Mouse (Mus musculus) heart, postnatal 36 days (tissue): ENCODE data around the gene Bglap3. TPM values are rescaled to one million over a fixed set of nuclear protein-coding genes. Genes with fewer than 3 reads are reported as not detected.
A peak's percentile ranks its signal among the peaks of the same experiment; 100 is the strongest.
"Not testable (repeated sequence)": the region's sequence is repeated elsewhere in the genome, so short reads cannot be mapped to it uniquely, and the experiment has no call there.

Experiments
- DNase-seq, 2 experiments: peaks; one replicate each; pipeline ENCODE4 v3.0.0; 2021 to 2022
- intact Hi-C: fragments of 180-260 bp; cut with DNase I; formaldehyde crosslinking; loops from one replicate; pipeline ENCODE4 v1.15.1; 2025
- total RNA-seq, 2 experiments: library from RNA; stranded (reverse); gene quantifications; 2 replicates each; pipeline ENCODE4 v1.2.3; 2021

Bglap3 gene
- total RNA-seq, 2 experiments from 2014 or later = not detected

- intact Hi-C loops, DNase-seq: not testable (repeated sequence)
Measured at GRCm38 (mm10) chr3:88381389-88382315, 9.1 kb upstream of the Bglap3 start.

DNA sequence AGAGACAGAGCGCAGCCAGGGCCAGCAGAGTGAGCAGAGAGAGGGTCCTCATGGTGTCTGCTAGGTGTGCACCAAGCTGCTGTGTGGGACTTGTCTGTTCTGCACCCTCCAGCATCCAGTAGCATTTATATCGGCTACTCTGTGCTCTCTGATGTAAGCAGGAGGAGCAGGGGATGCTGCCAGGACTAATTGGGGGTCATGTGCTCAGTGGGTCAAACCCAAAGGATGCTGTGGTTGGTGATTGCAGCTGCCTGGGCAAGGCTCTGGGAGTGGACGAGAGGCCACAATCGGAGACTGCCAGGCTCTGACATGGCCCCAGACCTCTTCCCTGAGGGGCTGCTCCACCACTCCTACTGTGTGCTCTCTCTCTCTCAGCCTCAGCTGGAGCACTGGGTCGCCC, 6.1 kb upstream of the Bglap3 start, which contains the start of gene Bglap2:
Bglap2 (minus strand) TSS at position 101 of the 400 bp plus-strand sequence.
- DNase-seq, intact Hi-C loops: not testable (repeated sequence)

- DNase-seq, intact Hi-C loops: not testable (repeated sequence)
Measured at GRCm38 (mm10) chr3:88376644-88377043, 4.1 kb upstream of the Bglap3 start.

GRCm38 (mm10) chr3:88375750-88376626, 3.4 kb upstream of the Bglap3 start:
- DNase-seq, intact Hi-C loops: not testable (repeated sequence)

DNA sequence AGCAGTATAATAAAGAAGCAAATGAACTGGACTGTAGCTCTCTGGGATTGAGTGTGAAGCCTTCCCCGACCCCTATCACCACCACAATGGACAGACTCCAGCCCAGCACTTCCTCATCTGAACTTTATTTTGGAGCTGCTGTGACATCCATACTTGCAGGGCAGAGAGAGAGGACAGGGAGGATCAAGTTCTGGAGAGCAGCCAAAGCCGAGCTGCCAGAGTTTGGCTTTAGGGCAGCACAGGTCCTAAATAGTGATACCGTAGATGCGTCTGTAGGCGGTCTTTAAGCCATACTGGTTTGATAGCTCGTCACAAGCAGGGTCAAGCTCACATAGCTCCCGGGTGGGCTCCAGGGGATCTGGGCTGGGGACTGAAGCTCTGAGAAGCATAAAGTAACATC, 4.0 kb downstream of the Bglap3 start:
- intact Hi-C loops, DNase-seq: not testable (repeated sequence)

- DNase-seq, intact Hi-C loops: not testable (repeated sequence)
Measured at GRCm38 (mm10) chr3:88367517-88367916, 5.0 kb downstream of the Bglap3 start.

- intact Hi-C loops = not testable (repeated sequence)
- peak in 1 of 2 experiments; percentile 19 for DNase-seq
Measured at GRCm38 (mm10) chr3:88366830-88367428, 5.6 kb downstream of the Bglap3 start.

GRCm38 (mm10) chr3:88365705-88366361, 6.7 kb downstream of the Bglap3 start:
- DNase-seq = no peak
- intact Hi-C loops = no loop called here

DNA sequence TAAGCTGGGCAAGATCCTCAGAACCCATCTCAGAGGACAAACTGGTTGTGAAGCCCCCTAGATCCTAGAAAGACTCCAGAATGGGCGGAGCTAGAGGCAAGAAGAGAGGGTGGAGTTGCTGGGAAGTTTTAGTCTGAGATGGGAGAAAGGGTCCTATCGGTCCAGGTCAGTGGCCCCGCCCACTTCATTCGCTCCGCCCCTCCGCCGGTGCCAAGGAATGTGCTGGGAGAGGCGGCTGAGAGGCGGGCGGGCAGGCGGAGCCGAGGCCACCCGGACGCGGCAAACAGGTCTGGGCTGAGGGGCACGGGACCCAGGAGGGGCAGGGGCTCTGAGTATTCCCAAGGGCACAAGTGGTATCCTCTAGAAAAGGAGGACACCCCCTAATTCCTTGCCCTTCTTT, 8.2 kb downstream of the Bglap3 start, which contains the start of gene Paqr6:
Paqr6 (plus strand) TSS at position 248 of the 400 bp plus-strand sequence.
- peak; percentile 59 to 74 for DNase-seq
- intact Hi-C loops = no loop called here

- DNase-seq = no peak
Measured at GRCm38 (mm10) chr3:88363700-88364099, 8.8 kb downstream of the Bglap3 start.

GRCm38 (mm10) chr3:88361612-88362313, 10.8 kb downstream of the Bglap3 start:
- no peak for DNase-seq
- intact Hi-C loops = no loop called here

More at GRCm38 (mm10) chr3:88363700-88364099, 8.8 kb downstream of the Bglap3 start:
- intact Hi-C loops = no loop called here

DNA sequence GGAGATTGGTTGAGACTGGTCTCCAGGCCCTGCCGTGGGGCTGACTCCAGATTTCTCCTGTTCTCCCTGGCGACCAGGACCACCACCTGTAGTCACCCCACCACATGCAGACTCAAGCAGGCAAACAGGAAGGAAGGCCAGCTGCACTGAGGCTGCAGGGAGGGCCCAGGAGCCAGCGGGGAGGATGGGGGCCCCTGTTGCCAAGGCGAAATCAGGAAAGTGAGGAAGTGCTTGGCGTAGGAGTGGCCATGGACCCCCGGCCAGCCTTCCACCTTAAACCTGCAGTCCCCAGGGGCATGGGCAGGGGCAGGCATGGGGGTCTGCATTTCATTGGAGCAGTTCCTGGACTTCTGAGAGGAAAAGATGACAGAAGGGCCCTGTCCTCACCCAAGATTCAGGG, 11.4 kb downstream of the Bglap3 start:
- intact Hi-C loops = no loop called here
- no peak for DNase-seq

- intact Hi-C loops = no loop called here
- no peak for DNase-seq
Measured at GRCm38 (mm10) chr3:88359989-88360388, 12.6 kb downstream of the Bglap3 start.

- intact Hi-C loops = no loop called here
- no peak for DNase-seq
Measured at GRCm38 (mm10) chr3:88359584-88359983, 13.0 kb downstream of the Bglap3 start.

DNA sequence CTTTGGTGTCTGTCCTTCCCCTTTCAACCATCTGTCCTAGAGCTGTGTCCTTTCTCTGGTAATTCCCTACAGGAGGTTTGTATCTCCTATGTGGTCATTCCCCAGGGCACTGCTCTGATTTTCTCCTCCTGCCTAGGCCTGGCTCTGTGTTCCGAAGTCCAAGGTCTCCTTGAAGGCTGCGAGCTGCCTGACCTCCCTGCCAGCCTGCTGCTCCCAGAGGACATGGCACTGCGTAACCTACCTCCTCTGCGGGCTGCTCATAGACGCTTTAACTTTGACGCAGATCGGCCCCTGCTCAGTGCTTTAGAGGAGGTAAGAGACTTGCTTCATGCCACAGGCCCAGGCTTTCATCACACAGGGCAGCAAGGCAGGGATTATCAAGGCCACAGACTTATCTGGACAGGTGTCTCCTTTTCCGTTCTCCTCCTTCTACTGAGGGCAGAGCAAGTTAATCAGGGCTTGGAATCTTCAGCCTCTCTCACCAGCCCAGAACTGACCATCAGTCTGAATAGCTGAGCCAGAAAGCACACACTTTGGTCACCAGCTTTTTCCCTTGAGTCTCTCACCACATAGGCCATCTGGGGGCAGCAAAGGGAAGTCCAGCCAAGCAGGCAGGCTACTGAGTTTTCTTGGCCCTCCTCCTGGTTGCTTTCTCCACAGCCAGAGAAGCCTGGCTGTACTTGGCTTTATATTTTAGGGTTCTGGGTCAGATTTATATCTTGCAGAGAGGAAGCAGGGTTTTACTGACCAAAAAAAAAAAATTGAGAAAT, 18.0 kb downstream of the Bglap3 start:
- intact Hi-C loops = no loop called here
- no peak for DNase-seq

GRCm38 (mm10) chr3:88352907-88353306, 19.6 kb downstream of the Bglap3 start:
- DNase-seq = no peak
- intact Hi-C loops = no loop called here

DNA sequence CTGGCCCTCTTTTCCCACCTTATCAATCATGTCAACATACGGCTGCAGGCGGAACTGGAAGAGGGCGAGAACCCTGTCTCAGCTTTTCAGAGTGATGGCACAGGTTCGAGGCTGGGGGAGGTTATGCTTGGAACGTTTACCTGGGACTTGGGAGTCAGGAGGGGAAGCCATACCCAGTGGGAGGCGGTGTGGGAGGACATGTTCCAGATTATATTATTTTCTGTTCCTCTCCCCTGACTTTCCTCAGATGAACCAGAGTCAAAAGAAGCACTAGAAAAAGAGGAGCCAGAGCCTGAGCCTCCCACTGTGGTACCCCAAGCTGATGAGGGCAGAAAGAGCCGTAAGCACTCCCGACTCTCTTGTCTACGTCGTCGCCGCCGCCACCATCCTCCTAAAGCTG, 21.8 kb downstream of the Bglap3 start:
- intact Hi-C loops = no loop called here
- DNase-seq = no peak

GRCm38 (mm10) chr3:88339006-88339405, 33.5 kb downstream of the Bglap3 start:
- intact Hi-C loops = loop anchor here (5.0 kb wide), 1 partner anchor 42 kb away; the partner anchor contains the start of genes Cct3 and Tsacc
- DNase-seq = no peak
